Mouse (Mus musculus) heart, adult 2 months (tissue): ENCODE measurements around the gene Atg101.

Source experiments
- CTCF ChIP-seq: fragments of 200-600 bp; IDR thresholded peaks from 2 replicates; pipeline ENCODE4 v1.8.1; 2022; ENCODE audit warnings: antibody characterized with exemption, mild to moderate bottlenecking, moderate library complexity
- EP300 ChIP-seq: fragments of 200-500 bp; IDR thresholded peaks from 2 replicates; pipeline ENCODE4 v1.6.1; 2011; ENCODE audit warnings: low read depth, low read length, control low read depth; ENCODE audit not compliant: insufficient read depth

DNA sequence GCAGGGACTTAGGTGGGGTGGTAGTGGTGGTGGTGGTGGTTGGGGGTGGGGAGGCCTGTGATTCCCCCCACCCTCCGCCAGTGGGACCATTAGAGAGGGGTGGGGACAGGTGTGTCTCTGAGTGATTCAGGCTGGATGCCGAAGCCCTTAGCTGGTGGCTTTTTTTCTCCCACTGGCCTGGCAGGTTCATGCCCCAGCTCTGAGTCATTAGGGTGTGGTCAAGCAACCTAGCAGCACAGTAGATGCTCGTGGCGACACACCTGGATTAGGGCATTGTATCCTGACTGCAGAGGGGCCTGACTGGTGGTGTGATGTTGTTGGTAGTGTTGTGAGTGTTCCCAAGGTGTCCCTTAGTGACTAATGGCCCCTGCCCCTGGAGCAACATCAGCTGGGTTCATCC is 47.0 kb downstream of the Atg101 start:
- TF ChIP-seq CTCF (no peak), EP300 (no peak)
